Mouse (Mus musculus) liver, embryonic 11.5 days (tissue): ENCODE measurements at regions not wholly inside any gene's neighbourhood (a gene's known extent, or its start where the extent isn't known, plus 50 kb on each side); places are given as distances from the start of the nearest gene placed in this dataset.
A peak's percentile ranks its signal among the peaks of the same experiment; 100 is the strongest.

Experiments used
- ATAC-seq: fragments of 200-750 bp; cut with Nextera tagmentation; replicated peaks from 2 replicates; pipeline ENCODE4 v1.8.0; 2017; ENCODE audit warnings: moderate number of reproducible peaks, mild to moderate bottlenecking, moderate TSS enrichment, moderate library complexity; ENCODE audit not compliant: low FRiP score
- DNase-seq: peaks from one replicate; pipeline ENCODE4 v3.0.0-alpha.2; 2017; ENCODE audit warnings: low spot score
- H3K27ac ChIP-seq: fragments of 300-500 bp; sonication (generic); 2 replicates; pipeline ENCODE4 v1.5.1; 2014; ENCODE audit warnings: mild to moderate bottlenecking, low read depth, low read length, control low read depth
- H3K27me3 ChIP-seq: fragments of 300-500 bp; sonication (generic); replicated peaks from 2 replicates; pipeline ENCODE4 v1.6.1; 2014; ENCODE audit warnings: low read length, mixed read lengths; ENCODE audit not compliant: control insufficient read depth, insufficient read depth
- H3K36me3 ChIP-seq: fragments of 300-500 bp; sonication (generic); 2 replicates; pipeline ENCODE4 v1.6.1; 2014; ENCODE audit warnings: mild to moderate bottlenecking, low read length, moderate library complexity, mixed read lengths; ENCODE audit not compliant: control insufficient read depth, insufficient read depth
- H3K4me1 ChIP-seq: fragments of 300-500 bp; sonication (generic); replicated peaks from 2 replicates; pipeline ENCODE4 v1.6.1; 2014; ENCODE audit warnings: low read length, mixed read lengths; ENCODE audit not compliant: control insufficient read depth, insufficient read depth
- H3K4me2 ChIP-seq: fragments of 300-500 bp; sonication (generic); 2 replicates; pipeline ENCODE4 v1.6.1; 2014; ENCODE audit warnings: mild to moderate bottlenecking, control low read depth, moderate library complexity
- H3K4me3 ChIP-seq: fragments of 300-500 bp; sonication (generic); 2 replicates; pipeline ENCODE4 v1.5.1; 2014; ENCODE audit warnings: low read depth, low read length, control low read depth
- H3K9ac ChIP-seq: fragments of 300-500 bp; sonication (generic); 2 replicates; pipeline ENCODE4 v1.6.1; 2014; ENCODE audit warnings: low read depth, low read length, control low read depth
- H3K9me3 ChIP-seq: fragments of 300-500 bp; sonication (generic); 2 replicates; pipeline ENCODE4 v1.6.1; 2016; ENCODE audit warnings: low read length, inconsistent platforms, mixed read lengths; ENCODE audit not compliant: control insufficient read depth
- WGBS: fragments of 180-500 bp; shearing (Covaris S2); extraction: QIAGEN DNeasy Blood & Tissue Kit; methylation state at CpG from one replicate; pipeline ENCODE4 v1.1.7; 2014; 5-methylcytosine and 5-hydroxymethylcytosine counted together

DNA sequence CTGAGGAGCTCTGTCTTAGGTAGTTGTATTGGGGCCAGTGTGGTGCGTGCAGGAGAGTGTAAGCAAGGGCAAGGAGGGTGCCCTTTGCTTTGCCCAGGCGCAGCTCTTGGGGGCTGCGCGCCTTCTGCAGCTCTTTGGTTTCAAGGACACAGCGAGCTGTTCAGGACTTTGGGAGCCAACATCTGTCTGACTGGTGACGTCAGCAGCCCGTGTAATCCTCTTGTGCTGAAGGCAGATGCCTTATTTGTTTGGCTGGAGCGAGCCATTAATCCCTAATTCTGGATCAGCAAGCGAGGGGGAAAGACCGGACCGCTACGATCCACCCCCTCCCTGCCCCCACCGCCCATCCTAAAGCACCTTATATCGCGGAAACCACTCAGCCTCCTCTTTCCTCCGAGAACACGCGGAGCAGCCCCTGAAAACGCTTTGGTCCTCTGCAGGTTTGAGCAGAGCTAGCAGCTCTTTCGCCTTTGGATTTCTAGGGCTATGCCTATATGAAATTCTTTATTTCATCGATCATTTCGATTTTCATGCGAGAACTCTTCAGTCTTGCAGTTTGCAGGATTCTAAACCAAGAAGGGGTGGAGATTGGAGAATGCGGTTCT lies 154.5 kb upstream of the Cypt12 start:
- WGBS: 2% methylated on average over 24 of the region's 24 CpGs
- Histone ChIP-seq H3K9ac (no peak overlapping the region), H3K27me3 (peaks cover 78% of the 10 kb centered on the region), H3K9me3 (no peaks in the 10 kb centered on the region), H3K4me2 (no peak overlapping the region), H3K4me3 (no peak overlapping the region), H3K4me1 (no peaks in the 10 kb centered on the region), H3K36me3 (no peaks in the 10 kb centered on the region), H3K27ac (no peak overlapping the region)
- DNase-seq (no peak), ATAC-seq (no peak)

DNA sequence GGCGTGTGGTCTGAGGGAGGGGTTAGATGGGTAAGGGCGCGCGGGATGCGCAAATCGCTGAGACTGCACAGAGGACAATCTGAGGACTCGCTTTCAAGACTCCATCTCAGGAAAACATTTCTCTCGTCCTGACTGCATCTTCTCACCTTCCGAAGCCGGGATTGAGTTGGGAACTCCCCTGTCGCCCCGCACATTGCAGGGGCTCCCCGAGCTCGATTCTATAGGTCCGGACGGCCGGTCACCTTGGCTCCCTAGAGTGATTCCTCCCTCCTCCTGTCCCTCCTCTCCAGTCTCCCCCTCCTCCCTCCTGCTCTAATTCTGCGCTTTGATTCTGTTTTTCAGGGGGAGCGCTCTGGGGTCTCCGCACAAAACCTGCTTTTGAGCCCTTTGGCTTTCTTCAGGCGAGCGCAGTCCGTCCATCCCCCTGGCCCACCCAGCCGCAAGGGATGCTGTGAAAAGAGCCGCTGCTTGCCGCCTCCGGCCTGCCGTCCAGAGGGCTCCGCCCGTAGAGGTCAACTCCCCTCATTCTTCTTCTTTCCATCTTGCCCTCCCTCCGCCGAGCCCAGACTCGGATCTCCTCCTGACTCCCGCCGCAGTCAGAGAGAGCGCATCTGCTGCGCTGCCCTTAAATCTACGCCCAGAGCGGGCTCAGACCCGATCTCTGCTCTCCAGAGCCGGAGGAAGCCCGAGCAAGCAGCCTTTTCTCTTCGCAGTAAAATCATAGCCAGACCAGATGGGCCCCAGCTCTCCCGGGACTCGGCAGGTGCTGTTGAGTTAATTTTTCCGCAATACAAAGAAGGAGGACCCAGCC lies 153.8 kb upstream of the Cypt12 start:
- Histone ChIP-seq H3K4me3 (no peak overlapping the region), H3K4me1 (no peaks in the 10 kb centered on the region), H3K36me3 (no peaks in the 10 kb centered on the region), H3K9ac (no peak overlapping the region), H3K4me2 (peak overlapping the region; percentile 31), H3K9me3 (no peaks in the 10 kb centered on the region), H3K27ac (no peak overlapping the region), H3K27me3 (peaks cover 71% of the 10 kb centered on the region)
- ATAC-seq (no peak), DNase-seq (no peak)
- 2% methylated on average over 46 of the region's 46 CpGs for WGBS

GRCm38 (mm10) chr3:17795271-17796260 lies 152.6 kb upstream of the Cypt12 start:
- no peak overlapping the region for H3K9ac ChIP-seq
- ATAC-seq: no peak
- no peaks in the 10 kb centered on the region for H3K4me1 ChIP-seq
- H3K4me2 ChIP-seq: no peak overlapping the region
- H3K9me3 ChIP-seq: no peaks in the 10 kb centered on the region
- no peak overlapping the region for H3K4me3 ChIP-seq
- H3K27me3 ChIP-seq: peaks cover 60% of the 10 kb centered on the region
- H3K36me3 ChIP-seq: no peaks in the 10 kb centered on the region
- no peak overlapping the region for H3K27ac ChIP-seq
- 6% methylated on average over 24 of the region's 24 CpGs for WGBS
- no peak for DNase-seq

DNA sequence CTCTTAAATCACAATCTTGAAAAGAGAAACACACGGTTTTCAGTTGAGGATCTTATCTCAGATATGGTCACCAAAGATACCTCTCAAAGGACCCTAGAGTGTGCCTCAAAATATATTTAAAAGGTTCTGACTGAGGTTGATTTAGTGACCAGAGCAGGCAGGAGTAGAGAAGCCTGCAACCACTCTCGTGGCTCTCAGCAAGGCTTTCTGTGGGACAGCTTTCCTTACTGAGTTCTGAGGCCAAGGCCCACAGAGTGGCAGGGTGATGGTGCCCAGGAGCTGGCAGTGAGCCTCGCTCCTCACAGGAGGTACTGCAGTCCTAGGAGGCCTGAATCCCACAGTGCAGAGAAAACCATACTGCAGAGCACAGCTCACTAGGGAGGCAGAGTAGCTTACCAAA lies 151.4 kb upstream of the Cypt12 start:
- peaks cover 49% of the 10 kb centered on the region for H3K27me3 ChIP-seq
- H3K9me3 ChIP-seq: no peaks in the 10 kb centered on the region
- H3K27ac ChIP-seq: no peak overlapping the region
- no peak overlapping the region for H3K9ac ChIP-seq
- no peak overlapping the region for H3K4me2 ChIP-seq
- DNase-seq: no peak
- ATAC-seq: no peak
- WGBS: 13% methylated on average over 3 of the region's 3 CpGs
- H3K36me3 ChIP-seq: no peaks in the 10 kb centered on the region
- H3K4me1 ChIP-seq: no peaks in the 10 kb centered on the region
- H3K4me3 ChIP-seq: no peak overlapping the region

DNA sequence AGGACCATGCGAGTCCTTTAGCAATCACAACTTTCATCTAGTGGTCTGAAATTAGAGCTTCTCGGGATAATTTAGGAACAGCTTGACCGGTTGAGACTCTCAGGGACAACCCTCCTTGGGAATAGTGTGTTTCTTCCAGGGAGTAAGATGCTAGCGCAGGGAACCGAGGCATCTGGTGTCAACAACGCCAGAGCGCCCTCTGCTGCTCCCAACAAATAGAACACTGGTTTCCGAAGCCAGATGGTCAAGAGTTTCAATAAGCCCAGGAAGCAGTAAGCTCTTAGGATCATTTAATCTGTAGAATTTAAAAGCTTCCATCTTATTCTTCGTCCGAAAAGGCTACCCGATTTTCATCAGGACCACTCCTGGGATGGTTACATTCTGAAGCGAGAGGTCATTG lies 149.8 kb upstream of the Cypt12 start:
- Histone ChIP-seq H3K36me3 (no peaks in the 10 kb centered on the region), H3K4me2 (no peak overlapping the region), H3K9me3 (no peaks in the 10 kb centered on the region), H3K4me3 (no peak overlapping the region), H3K9ac (no peak overlapping the region), H3K4me1 (no peaks in the 10 kb centered on the region), H3K27me3 (peaks cover 36% of the 10 kb centered on the region), H3K27ac (no peak overlapping the region)
- 6% methylated on average over 12 of the region's 12 CpGs for WGBS
- ATAC-seq (no peak), DNase-seq (no peak)

- H3K27ac ChIP-seq: no peak overlapping the region
- H3K4me2 ChIP-seq: no peak overlapping the region
- H3K36me3 ChIP-seq: no peaks in the 10 kb centered on the region
- DNase-seq: no peak
- H3K4me3 ChIP-seq: no peak overlapping the region
- H3K4me1 ChIP-seq: no peaks in the 10 kb centered on the region
- no peaks in the 10 kb centered on the region for H3K9me3 ChIP-seq
- 35% methylated on average over 6 of the region's 6 CpGs for WGBS
- ATAC-seq: no peak
- peaks cover 29% of the 10 kb centered on the region for H3K27me3 ChIP-seq
- no peak overlapping the region for H3K9ac ChIP-seq
Measured at GRCm38 (mm10) chr3:17799120-17799519, 149.1 kb upstream of the Cypt12 start.

- ATAC-seq (no peak), DNase-seq (no peak)
- Histone ChIP-seq H3K4me1 (no peaks in the 10 kb centered on the region), H3K9me3 (no peaks in the 10 kb centered on the region), H3K27ac (no peak overlapping the region), H3K27me3 (peaks cover 12% of the 10 kb centered on the region), H3K4me2 (no peak overlapping the region), H3K9ac (no peak overlapping the region), H3K4me3 (no peak overlapping the region), H3K36me3 (no peaks in the 10 kb centered on the region)
- WGBS: 60% methylated on average over 2 of the region's 2 CpGs
Measured at GRCm38 (mm10) chr3:17800810-17801209, 147.4 kb upstream of the Cypt12 start.

DNA sequence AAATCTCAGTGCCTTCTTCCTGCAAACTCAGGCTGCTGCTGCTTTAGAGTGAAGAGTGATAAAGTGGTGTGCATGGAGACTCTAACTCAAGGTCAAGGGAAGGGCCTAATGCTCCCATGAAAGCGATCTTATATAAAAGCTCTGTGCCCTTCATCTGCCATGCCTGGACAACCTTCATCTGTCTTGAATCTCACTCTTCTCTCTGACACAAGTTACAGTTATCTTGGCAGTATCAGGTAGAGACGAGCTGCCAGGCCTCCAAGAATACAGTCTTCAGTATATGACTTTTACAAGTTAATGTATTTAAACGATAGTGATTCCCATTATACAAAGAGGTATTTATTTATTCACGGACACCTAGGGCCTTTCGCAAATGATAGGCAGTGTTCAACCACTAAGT lies 146.7 kb upstream of the Cypt12 start:
- WGBS: 79% methylated on average over 5 of the region's 5 CpGs
- Histone ChIP-seq H3K4me1 (no peaks in the 10 kb centered on the region), H3K4me3 (no peak overlapping the region), H3K36me3 (no peaks in the 10 kb centered on the region), H3K27ac (no peak overlapping the region), H3K27me3 (peaks cover 5% of the 10 kb centered on the region), H3K9me3 (no peaks in the 10 kb centered on the region), H3K9ac (no peak overlapping the region), H3K4me2 (no peak overlapping the region)
- ATAC-seq (no peak), DNase-seq (no peak)
